Mouse (Mus musculus): ENCODE measurements around the gene Bsn.

DNA sequence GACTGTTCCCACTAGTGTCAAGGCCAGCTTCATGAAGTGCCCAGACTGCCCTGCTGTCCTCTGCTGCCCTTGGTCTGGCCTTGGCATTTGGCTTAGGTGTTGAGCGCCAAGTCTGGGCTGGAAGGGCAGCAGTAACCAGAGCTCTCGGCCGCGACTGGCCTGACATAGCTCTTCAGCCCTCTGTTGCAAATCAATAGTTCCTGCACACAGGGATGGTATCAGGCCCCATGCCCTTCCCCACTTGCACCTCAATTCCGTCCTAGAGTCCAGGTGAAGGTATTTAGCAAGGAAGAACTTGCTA is 133.0 kb downstream of the Bsn start:
- no peak for TF ChIP-seq CTCF (IDR thresholded peaks at IDR 0.05; ENCODE audit: low read depth)
- TF ChIP-seq EP300 (IDR thresholded peaks at IDR 0.05; ENCODE audit: low read depth) = no peak
